10 mouse cellular contexts compared by ENCODE assay signal in the genomic region with DNA sequence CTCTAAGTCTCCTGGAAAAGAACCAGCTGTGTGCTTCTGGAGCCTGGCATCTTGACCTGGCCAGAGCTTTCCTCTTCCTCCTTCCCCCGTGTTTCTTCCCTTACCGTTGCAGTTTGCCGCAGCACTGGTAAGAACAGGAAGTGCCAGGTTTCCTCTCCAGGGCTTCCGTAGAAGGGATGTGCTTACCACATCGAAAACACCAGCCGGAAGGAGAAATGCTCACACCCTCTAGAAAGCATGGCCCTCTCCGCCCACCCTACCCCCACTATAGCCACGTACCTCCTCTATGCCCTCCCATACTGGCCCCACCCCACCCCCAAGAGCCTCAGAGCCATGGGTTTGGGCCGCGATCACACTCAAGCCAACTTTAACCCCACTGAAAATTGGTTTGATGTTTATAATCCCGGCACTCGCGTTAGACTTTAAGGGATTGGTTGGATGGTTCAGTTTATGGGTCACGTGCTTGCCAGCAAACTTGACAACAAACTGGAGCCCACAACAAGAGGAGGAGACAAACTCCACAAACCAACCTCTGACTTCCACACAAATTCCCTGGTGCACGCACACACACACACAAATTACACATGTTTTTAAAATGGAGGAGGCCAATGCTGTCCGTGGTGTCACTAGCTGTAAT. TPM values are rescaled to one million over a fixed set of nuclear protein-coding genes. Genes with fewer than 3 reads are reported as not detected.
DNase-seq lines count a peak whose midpoint lies in the region; ATAC-seq lines count a peak whose summit lies in the region.
"Had no signal": no experiment of that assay in that cellular context is flagged by ENCODE, and none has a peak within 500 bp of the region (broad histone marks: within the 10 kb centered on the region; RNA-seq: fewer than 3 reads in every experiment).

No protein-coding gene starts in this region.

- H3K4me2 ChIP-seq in hindbrain, embryonic 12.5 days (replicated peaks), result no peak overlapping the region
- H3K4me2 ChIP-seq: limb, embryonic 15.5 days had no signal

- H3K27ac ChIP-seq in hindbrain, embryonic 12.5 days, result no peak overlapping the region
- H3K27ac ChIP-seq: limb, embryonic 15.5 days had no signal

- H3K27me3 ChIP-seq in hindbrain, embryonic 12.5 days, result no peaks in the 10 kb centered on the region
- H3K27me3 ChIP-seq: limb, embryonic 15.5 days had no signal

- no peak overlapping the region for H3K9ac ChIP-seq in hindbrain, embryonic 12.5 days
- H3K9ac ChIP-seq: limb, embryonic 15.5 days had no signal

- 76% methylated on average over 16 of the region's 16 CpGs for WGBS in hindbrain, embryonic 12.5 days

- ATAC-seq in erythroid progenitor cell, adult 5-6 weeks (replicated peaks; ENCODE audit: low FRiP score, poor library complexity, severe bottlenecking), result peak; percentile 60
- no peak for ATAC-seq in hindbrain, embryonic 12.5 days (ENCODE audit: low FRiP score)

- H3K4me3 ChIP-seq in hindbrain, embryonic 12.5 days, result no peak overlapping the region
- H3K4me3 ChIP-seq: limb, embryonic 15.5 days had no signal

- no peaks in the 10 kb centered on the region for H3K36me3 ChIP-seq in hindbrain, embryonic 12.5 days
- H3K36me3 ChIP-seq: limb, embryonic 15.5 days had no signal

- peak; percentile 17 to 36 for DNase-seq in adrenal gland, postnatal 36 days
- DNase-seq in adrenal gland, adult 18-20 months (ENCODE audit: low spot score in 2 of 2), result no peak
- DNase-seq in kidney, adult 9 months, result peak; percentile 53
- peak; percentile 63 for DNase-seq in lung, postnatal 14 days
- peak; percentile 79 for DNase-seq in thymus, postnatal 14 days
- no peak for DNase-seq in cerebellum, adult 8-10 months

- no peaks in the 10 kb centered on the region for H3K9me3 ChIP-seq in hindbrain, embryonic 12.5 days (replicated peaks)
- H3K9me3 ChIP-seq: limb, embryonic 15.5 days had no signal

- H3K4me1 ChIP-seq in hindbrain, embryonic 12.5 days, result no peaks in the 10 kb centered on the region
- H3K4me1 ChIP-seq: limb, embryonic 15.5 days had no signal

RNA-seq across cellular contexts. Expression of a gene that starts 30.7 kb away (rescaled TPM):
- 10 to 100 TPM; 11.7 to 12.6 TPM for total RNA-seq in adrenal gland, postnatal 36 days (2021)
- 1 to 10 TPM; 8.4 to 9.2 TPM for total RNA-seq in adrenal gland, adult 18-20 months (2021)
- 8.8 and 10.5 TPM in 2 replicates for total RNA-seq in erythroid progenitor cell, adult 5-6 weeks (2015; ENCODE audit: low replicate concordance)
- total RNA-seq in erythroid progenitor cell, adult 5-6 weeks (2017; ENCODE audit: low replicate concordance), result 2.8 and 7.4 TPM in 2 replicates
- 39.6 and 41.9 TPM in 2 replicates for polyA plus RNA-seq in hindbrain, embryonic 12.5 days (2016; fragmentation: Nextera tagmentation; extraction: Ambion mirVana)

RNA-seq across cellular contexts. Expression of a gene that starts 30.8 kb away (rescaled TPM):
- total RNA-seq in adrenal gland, postnatal 36 days (2021), result 10 to 100 TPM; 25.9 to 34.1 TPM
- total RNA-seq in adrenal gland, adult 18-20 months (2021), result 10 to 100 TPM; 29.2 to 30.3 TPM
- total RNA-seq in erythroid progenitor cell, adult 5-6 weeks (2015; ENCODE audit: low replicate concordance), result 24.7 and 29.2 TPM in 2 replicates
- total RNA-seq in erythroid progenitor cell, adult 5-6 weeks (2017; ENCODE audit: low replicate concordance), result 4.7 and 6.2 TPM in 2 replicates
- polyA plus RNA-seq in hindbrain, embryonic 12.5 days (2016; fragmentation: Nextera tagmentation; extraction: Ambion mirVana), result 124 and 135 TPM in 2 replicates

RNA-seq across cellular contexts. Expression of a gene that starts 35.1 kb away (rescaled TPM):
- 1 to 10 TPM; 5.3 to 8.2 TPM for total RNA-seq in adrenal gland, postnatal 36 days (2021)
- total RNA-seq in adrenal gland, adult 18-20 months (2021), result 1 to 10 TPM; 4.6 to 7.4 TPM
- 26.3 and 40.7 TPM in 2 replicates for total RNA-seq in erythroid progenitor cell, adult 5-6 weeks (2015; ENCODE audit: low replicate concordance)
- total RNA-seq in erythroid progenitor cell, adult 5-6 weeks (2017; ENCODE audit: low replicate concordance), result 8.7 and 11.8 TPM in 2 replicates
- 9.8 and 10.1 TPM in 2 replicates for polyA plus RNA-seq in hindbrain, embryonic 12.5 days (2016; fragmentation: Nextera tagmentation; extraction: Ambion mirVana)
- polyA plus RNA-seq: C2C12 had no signal

RNA-seq across cellular contexts. Expression of a gene that starts 49.3 kb away (rescaled TPM):
- total RNA-seq in adrenal gland, postnatal 36 days (2021), result not detected
- total RNA-seq in adrenal gland, adult 18-20 months (2021), result not detected
- 6.1 and 7.1 TPM in 2 replicates for total RNA-seq in erythroid progenitor cell, adult 5-6 weeks (2015; ENCODE audit: low replicate concordance)
- total RNA-seq in erythroid progenitor cell, adult 5-6 weeks (2017; ENCODE audit: low replicate concordance), result 3.2 TPM in 1 of 2 replicates, not detected in the other
- polyA plus RNA-seq in hindbrain, embryonic 12.5 days (2016; fragmentation: Nextera tagmentation; extraction: Ambion mirVana), result 0.26 TPM in 1 of 2 replicates, not detected in the other
- polyA plus RNA-seq: C2C12 had no signal

RNA-seq across cellular contexts. Expression of a gene that starts 51.2 kb away (rescaled TPM):
- 10 to 100 TPM; 57.5 to 67.9 TPM for total RNA-seq in adrenal gland, postnatal 36 days (2021)
- 10 to 100 TPM; 59.2 to 65.6 TPM for total RNA-seq in adrenal gland, adult 18-20 months (2021)
- 21.3 and 23.5 TPM in 2 replicates for total RNA-seq in erythroid progenitor cell, adult 5-6 weeks (2015; ENCODE audit: low replicate concordance)
- 11.6 and 17.9 TPM in 2 replicates for total RNA-seq in erythroid progenitor cell, adult 5-6 weeks (2017; ENCODE audit: low replicate concordance)
- 48.5 and 50.3 TPM in 2 replicates for polyA plus RNA-seq in hindbrain, embryonic 12.5 days (2016; fragmentation: Nextera tagmentation; extraction: Ambion mirVana)

Comparison
In these comparisons a context has a peak if more than half of its experiments do, and no peak if none do; other contexts are left out.
1. DNase-seq: peak in adrenal gland, postnatal 36 days (2 of 2), kidney, adult 9 months (single experiment), lung, postnatal 14 days (single experiment) and thymus, postnatal 14 days (single experiment); none in adrenal gland, adult 18-20 months (0 of 2) and cerebellum, adult 8-10 months (single experiment).